Mouse (Mus musculus) forebrain, embryonic 10.5 days (tissue): ENCODE results near the gene Gtpbp8. TPM values are rescaled to one million over a fixed set of nuclear protein-coding genes. Genes with fewer than 3 reads are reported as not detected.

Experiments used
- DNase-seq: peaks from one replicate; pipeline ENCODE4 v3.0.0-alpha.2; 2017; ENCODE audit warnings: low spot score; ENCODE audit errors: extremely low spot score
- H3K27ac ChIP-seq: fragments of 300-500 bp; sonication (generic); 2 replicates; pipeline ENCODE4 v1.5.1; 2016; ENCODE audit warnings: mild to moderate bottlenecking
- H3K27me3 ChIP-seq: fragments of 300-500 bp; sonication (generic); 2 replicates; pipeline ENCODE4 v1.6.1; 2016; ENCODE audit warnings: mild to moderate bottlenecking; ENCODE audit not compliant: poor library complexity, severe bottlenecking
- H3K36me3 ChIP-seq: fragments of 300-500 bp; sonication (generic); replicated peaks from 2 replicates; pipeline ENCODE4 v1.6.1; 2016; ENCODE audit warnings: mild to moderate bottlenecking, moderate library complexity
- H3K4me1 ChIP-seq: fragments of 300-500 bp; sonication (generic); 2 replicates; pipeline ENCODE4 v1.6.1; 2016
- H3K4me3 ChIP-seq: fragments of 300-500 bp; sonication (generic); 2 replicates; pipeline ENCODE4 v1.5.1; 2016; ENCODE audit warnings: mild to moderate bottlenecking, moderate library complexity
- H3K9me3 ChIP-seq: fragments of 300-500 bp; sonication (generic); 2 replicates; pipeline ENCODE4 v1.6.1; 2016; ENCODE audit warnings: mild to moderate bottlenecking, moderate library complexity
- WGBS: fragments of 180-500 bp; shearing (Covaris S2); methylation state at CpG from one replicate; pipeline ENCODE4 v1.1.7; 2016; 5-methylcytosine and 5-hydroxymethylcytosine counted together
- polyA plus RNA-seq: library from polyadenylated mRNA; unstranded; fragments of >200 nt; fragmentation: Nextera tagmentation; extraction: Ambion mirVana; gene quantifications from 2 replicates; pipeline ENCODE4 v1.2.1, GENCODE M21; 2016

Gtpbp8 gene
- polyA plus RNA-seq, 1 experiment from 2014 or later: 31.9 TPM

- H3K9me3 ChIP-seq: no peaks in the 10 kb centered on the region
- no peak overlapping the region for H3K27ac ChIP-seq
- DNase-seq: no peak
- peaks cover 22% of the 10 kb centered on the region for H3K36me3 ChIP-seq
- H3K4me1 ChIP-seq: peaks cover 29% of the 10 kb centered on the region
- no peaks in the 10 kb centered on the region for H3K27me3 ChIP-seq
- WGBS: 80% methylated on average over 3 of the region's 3 CpGs
- H3K4me3 ChIP-seq: no peak overlapping the region
These were observed 25.6 kb downstream of the Gtpbp8 start for GRCm38 (mm10) chr16:44720518-44720917.

DNA sequence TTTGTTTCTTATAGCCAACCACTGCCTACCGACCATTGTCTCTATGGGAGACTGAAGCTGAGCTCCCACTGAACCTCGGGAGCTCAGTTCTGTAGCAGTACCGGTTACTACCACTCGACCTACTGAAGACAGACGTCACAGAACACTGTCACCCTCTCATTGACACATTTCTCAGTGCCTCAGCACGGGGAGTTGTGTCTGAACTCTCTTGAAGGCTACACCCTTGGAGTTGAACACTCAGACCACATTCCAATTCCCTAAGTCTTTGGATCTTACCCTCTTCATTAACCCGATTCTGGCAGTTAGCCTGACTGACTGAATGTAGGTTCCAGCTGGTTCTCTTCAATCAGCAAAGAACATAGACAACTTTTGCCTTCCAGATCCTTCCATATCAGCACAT lies 26.8 kb downstream of the Gtpbp8 start:
- H3K4me3 ChIP-seq: no peak overlapping the region
- H3K4me1 ChIP-seq: peaks cover 22% of the 10 kb centered on the region
- H3K36me3 ChIP-seq: peaks cover 22% of the 10 kb centered on the region
- H3K27ac ChIP-seq: no peak overlapping the region
- no peaks in the 10 kb centered on the region for H3K27me3 ChIP-seq
- WGBS: 84% methylated on average over 7 of the region's 7 CpGs
- no peaks in the 10 kb centered on the region for H3K9me3 ChIP-seq
- no peak for DNase-seq

DNA sequence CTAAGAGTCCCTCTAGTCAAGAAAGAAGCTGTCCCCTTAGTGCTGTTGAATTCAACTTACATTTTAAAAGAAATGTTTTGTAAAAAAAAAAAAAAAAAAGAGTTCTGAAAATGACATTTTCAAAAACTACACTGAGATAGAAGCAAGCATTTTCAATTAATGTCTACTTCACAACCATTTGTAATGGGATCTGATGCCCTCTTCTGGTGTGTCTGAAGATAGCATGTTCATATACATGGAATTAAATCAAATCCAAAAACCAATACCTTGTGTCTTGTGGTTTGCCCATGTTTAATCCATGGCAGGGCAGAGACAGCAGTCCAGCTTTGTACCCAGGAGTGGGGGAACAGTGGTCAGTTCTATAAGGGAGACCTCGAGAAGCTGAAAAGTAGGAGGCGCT lies 28.3 kb downstream of the Gtpbp8 start:
- no peaks in the 10 kb centered on the region for H3K9me3 ChIP-seq
- peaks cover 15% of the 10 kb centered on the region for H3K4me1 ChIP-seq
- H3K4me3 ChIP-seq: no peak overlapping the region
- no peaks in the 10 kb centered on the region for H3K27me3 ChIP-seq
- 83% methylated on average over 2 of the region's 2 CpGs for WGBS
- no peak for DNase-seq
- peaks cover 22% of the 10 kb centered on the region for H3K36me3 ChIP-seq
- no peak overlapping the region for H3K27ac ChIP-seq

- Histone ChIP-seq H3K4me3 (no peak overlapping the region), H3K4me1 (peaks cover 13% of the 10 kb centered on the region), H3K36me3 (peaks cover 22% of the 10 kb centered on the region), H3K27me3 (no peaks in the 10 kb centered on the region), H3K9me3 (no peaks in the 10 kb centered on the region), H3K27ac (peak overlapping the region; percentile 72)
- DNase-seq: no peak
- 69% methylated on average over 2 of the region's 2 CpGs for WGBS
These were observed 29.0 kb downstream of the Gtpbp8 start for GRCm38 (mm10) chr16:44717141-44717634.

GRCm38 (mm10) chr16:44716305-44717140 lies 29.6 kb downstream of the Gtpbp8 start:
- Histone ChIP-seq H3K9me3 (no peaks in the 10 kb centered on the region), H3K36me3 (peaks cover 22% of the 10 kb centered on the region), H3K27me3 (no peaks in the 10 kb centered on the region), H3K4me3 (no peak overlapping the region), H3K27ac (peak overlapping the region; percentile 72), H3K4me1 (peaks cover 13% of the 10 kb centered on the region)
- WGBS: 45% methylated on average over 10 of the region's 10 CpGs
- DNase-seq: no peak

- peaks cover 13% of the 10 kb centered on the region; the same call in 1 of the 2 replicates for H3K4me1 ChIP-seq
- no peaks in the 10 kb centered on the region for H3K36me3 ChIP-seq
- H3K9me3 ChIP-seq: no peaks in the 10 kb centered on the region
- H3K4me3 ChIP-seq: no peak overlapping the region
- no peaks in the 10 kb centered on the region for H3K27me3 ChIP-seq
- H3K27ac ChIP-seq: peak overlapping the region; percentile 67; the same call in 1 of the 2 replicates
- 78% methylated on average over 4 of the region's 4 CpGs for WGBS
- DNase-seq: no peak
These were observed 42.7 kb downstream of the Gtpbp8 start for GRCm38 (mm10) chr16:44703458-44703857.

DNA sequence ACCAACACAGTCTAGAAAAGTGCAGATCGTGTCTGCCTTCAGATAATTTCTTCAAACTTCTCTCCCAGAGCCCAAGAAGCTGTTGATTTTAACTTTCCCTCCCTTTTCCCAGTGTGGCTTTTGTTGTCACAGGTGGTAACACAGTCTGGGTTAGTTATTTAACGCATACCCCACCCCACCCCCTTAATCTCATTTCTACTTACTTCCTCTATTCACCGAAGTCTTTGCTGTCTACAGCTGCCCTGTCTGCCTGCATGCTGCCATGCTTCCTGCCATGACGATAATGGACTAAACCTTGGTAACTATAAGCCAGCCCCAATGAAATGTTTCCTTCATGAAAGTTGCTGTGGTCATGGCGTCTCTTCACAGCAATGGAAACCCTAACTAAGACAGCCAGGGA lies 43.9 kb downstream of the Gtpbp8 start:
- 87% methylated on average over 5 of the region's 5 CpGs for WGBS
- H3K9me3 ChIP-seq: no peaks in the 10 kb centered on the region
- no peak overlapping the region for H3K4me3 ChIP-seq
- H3K27me3 ChIP-seq: no peaks in the 10 kb centered on the region
- DNase-seq: no peak
- peaks cover 13% of the 10 kb centered on the region; the same call in 1 of the 2 replicates for H3K4me1 ChIP-seq
- no peak overlapping the region for H3K27ac ChIP-seq
- H3K36me3 ChIP-seq: no peaks in the 10 kb centered on the region

DNA sequence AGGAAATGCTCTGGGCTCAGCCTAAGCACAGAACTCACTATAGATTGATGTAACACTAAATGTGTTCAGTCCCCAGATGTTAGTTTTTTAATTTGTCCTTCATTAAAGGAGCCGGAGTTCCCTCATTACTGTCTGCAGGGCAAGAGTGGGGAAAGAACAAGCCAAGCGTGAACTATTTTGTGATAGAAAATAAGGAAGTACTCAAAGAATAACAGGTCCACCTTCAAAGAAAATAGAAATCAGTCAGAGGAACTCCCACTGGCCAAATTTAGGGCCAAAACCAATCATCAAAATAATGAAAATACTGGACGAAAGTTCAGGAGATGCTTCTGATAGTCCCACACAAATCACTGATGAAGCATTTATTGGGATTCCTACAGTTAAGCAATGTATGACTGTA lies 45.0 kb downstream of the Gtpbp8 start:
- Histone ChIP-seq H3K9me3 (no peaks in the 10 kb centered on the region), H3K27me3 (no peaks in the 10 kb centered on the region), H3K36me3 (no peaks in the 10 kb centered on the region), H3K4me3 (no peak overlapping the region), H3K4me1 (peaks cover 16% of the 10 kb centered on the region), H3K27ac (no peak overlapping the region)
- 93% methylated on average over 3 of the region's 3 CpGs for WGBS
- DNase-seq: no peak

- H3K4me3 ChIP-seq: no peak overlapping the region
- no peak for DNase-seq
- no peaks in the 10 kb centered on the region for H3K36me3 ChIP-seq
- WGBS: 89% methylated on average over 5 of the region's 5 CpGs
- no peaks in the 10 kb centered on the region for H3K9me3 ChIP-seq
- peaks cover 18% of the 10 kb centered on the region for H3K4me1 ChIP-seq
- H3K27me3 ChIP-seq: no peaks in the 10 kb centered on the region
- no peak overlapping the region for H3K27ac ChIP-seq
These were observed 48.5 kb downstream of the Gtpbp8 start for GRCm38 (mm10) chr16:44697473-44698205.

- H3K27ac ChIP-seq: peak overlapping the region; percentile 53
- H3K27me3 ChIP-seq: peaks cover 5% of the 10 kb centered on the region; the same call in 1 of the 2 replicates
- H3K4me3 ChIP-seq: no peak overlapping the region
- H3K36me3 ChIP-seq: no peaks in the 10 kb centered on the region
- H3K4me1 ChIP-seq: peaks cover 24% of the 10 kb centered on the region
- DNase-seq: no peak
- H3K9me3 ChIP-seq: no peaks in the 10 kb centered on the region
- 54% methylated on average over 12 of the region's 12 CpGs for WGBS
These were observed 50.1 kb downstream of the Gtpbp8 start for GRCm38 (mm10) chr16:44695859-44696620.

- DNase-seq: no peak
- Histone ChIP-seq H3K36me3 (no peaks in the 10 kb centered on the region), H3K27ac (peak overlapping the region; percentile 53; the same call in 1 of the 2 replicates), H3K4me3 (no peak overlapping the region), H3K9me3 (no peaks in the 10 kb centered on the region), H3K27me3 (peaks cover 9% of the 10 kb centered on the region; the same call in 1 of the 2 replicates), H3K4me1 (peaks cover 28% of the 10 kb centered on the region)
- WGBS: 87% methylated on average over 8 of the region's 8 CpGs
These were observed 50.8 kb downstream of the Gtpbp8 start for GRCm38 (mm10) chr16:44695214-44695858.

DNA sequence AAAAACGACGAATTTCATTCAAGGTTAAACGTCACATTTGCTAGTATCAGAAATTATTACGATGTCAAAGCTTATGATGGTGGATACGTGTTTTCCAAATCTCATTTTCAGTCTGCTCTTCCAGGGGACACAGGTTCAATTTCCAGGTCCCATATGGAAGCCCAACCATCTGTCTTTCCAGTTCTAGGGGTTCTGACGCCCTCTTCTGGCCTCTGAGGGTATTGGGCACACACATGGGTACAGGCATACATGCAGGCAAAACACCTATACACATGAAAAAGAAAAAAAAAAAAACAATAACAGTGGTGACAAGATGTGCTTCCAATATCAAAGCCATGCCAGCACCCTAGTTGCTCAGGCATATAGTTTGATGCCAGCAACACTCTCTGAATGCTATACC lies 52.5 kb downstream of the Gtpbp8 start:
- no peak for DNase-seq
- H3K27me3 ChIP-seq: peaks cover 9% of the 10 kb centered on the region; the same call in 1 of the 2 replicates

More for the DNA sequence above, 52.5 kb downstream of the Gtpbp8 start:
- H3K36me3 ChIP-seq: no peaks in the 10 kb centered on the region
- peaks cover 45% of the 10 kb centered on the region for H3K4me1 ChIP-seq
- H3K4me3 ChIP-seq: no peak overlapping the region
- H3K9me3 ChIP-seq: no peaks in the 10 kb centered on the region
- WGBS: 69% methylated on average over 6 of the region's 6 CpGs
- no peak overlapping the region for H3K27ac ChIP-seq
